Mouse (Mus musculus) ES-Bruce4 (cell line): Measurements from ENCODE around the gene Prss8.

Experiments used
- CTCF ChIP-seq: IDR thresholded peaks from one replicate; pipeline ENCODE4 v1.8.1; 2011; ENCODE audit warnings: low read depth, low read length
- EP300 ChIP-seq: IDR thresholded peaks from 2 replicates; pipeline ENCODE4 v1.6.1; 2011; ENCODE audit warnings: low read depth, low read length; ENCODE audit not compliant: insufficient read depth

- TF ChIP-seq CTCF (no peak), EP300 (no peak)
These were observed 4.2 kb upstream of the Prss8 start for GRCm38 (mm10) chr7:127934075-127934474.
